Mouse (Mus musculus): ENCODE results near the gene Poll. TPM values are rescaled to one million over a fixed set of nuclear protein-coding genes. Genes with fewer than 3 reads are reported as not detected.

The Poll gene
- polyA plus RNA-seq, 1 experiment from 2014 or later, result 14.3 TPM

GRCm38 (mm10) chr19:45527382-45527781 lies 32.9 kb downstream of the Poll start:
- H3K4me1 ChIP-seq (replicated peaks; ENCODE audit: control insufficient read depth, insufficient read depth, low read length), result 0 out of 2 replicates have a peak, but pooled peaks cover 4% of the 10 kb centered on the region
- no peak overlapping the region for H3K4me2 ChIP-seq (ENCODE audit: low read length)
- no peaks in the 10 kb centered on the region for H3K27me3 ChIP-seq (replicated peaks; ENCODE audit: control insufficient read depth, insufficient read depth, low read length)
- ATAC-seq (replicated peaks; ENCODE audit: low FRiP score, low TSS enrichment, low read depth) (no peak), DNase-seq (ENCODE audit: low spot score) (no peak)
- H3K4me3 ChIP-seq (ENCODE audit: low read depth, low read length), result no peak overlapping the region
- H3K36me3 ChIP-seq (ENCODE audit: control insufficient read depth, insufficient read depth, low read length), result peaks cover 45% of the 10 kb centered on the region
- no peak overlapping the region for H3K9ac ChIP-seq (ENCODE audit: low read length)
- H3K27ac ChIP-seq (ENCODE audit: low read depth), result no peak overlapping the region
- no peaks in the 10 kb centered on the region for H3K9me3 ChIP-seq (ENCODE audit: control insufficient read depth, low read length)
- WGBS, result 78% methylated on average over 7 of the region's 7 CpGs

- DNase-seq (ENCODE audit: low spot score), result no peak
- peaks cover 62% of the 10 kb centered on the region for H3K36me3 ChIP-seq (ENCODE audit: control insufficient read depth, insufficient read depth, low read length)
- ATAC-seq (replicated peaks; ENCODE audit: low FRiP score, low TSS enrichment, low read depth), result no peak
These were observed 44.1 kb downstream of the Poll start for GRCm38 (mm10) chr19:45516264-45516663.

GRCm38 (mm10) chr19:45515341-45515740 lies 45.0 kb downstream of the Poll start:
- H3K27me3 ChIP-seq (replicated peaks; ENCODE audit: control insufficient read depth, insufficient read depth, low read length), result no peaks in the 10 kb centered on the region
- ATAC-seq (replicated peaks; ENCODE audit: low FRiP score, low TSS enrichment, low read depth), result no peak
- no peaks in the 10 kb centered on the region for H3K4me1 ChIP-seq (replicated peaks; ENCODE audit: control insufficient read depth, insufficient read depth, low read length)
- no peak overlapping the region for H3K9ac ChIP-seq (ENCODE audit: low read length)
- H3K4me3 ChIP-seq (ENCODE audit: low read depth, low read length), result no peak overlapping the region
- no peaks in the 10 kb centered on the region for H3K9me3 ChIP-seq (ENCODE audit: control insufficient read depth, low read length)
- no peak overlapping the region for H3K4me2 ChIP-seq (ENCODE audit: low read length)
- H3K27ac ChIP-seq (ENCODE audit: low read depth), result no peak overlapping the region
- DNase-seq (ENCODE audit: low spot score), result no peak
- WGBS, result 88% methylated on average over 2 of the region's 2 CpGs
- H3K36me3 ChIP-seq (ENCODE audit: control insufficient read depth, insufficient read depth, low read length), result peaks cover 62% of the 10 kb centered on the region

More at GRCm38 (mm10) chr19:45516264-45516663, 44.1 kb downstream of the Poll start:
- H3K27ac ChIP-seq (ENCODE audit: low read depth), result no peak overlapping the region
- H3K9ac ChIP-seq (ENCODE audit: low read length), result no peak overlapping the region
- no peaks in the 10 kb centered on the region for H3K4me1 ChIP-seq (replicated peaks; ENCODE audit: control insufficient read depth, insufficient read depth, low read length)
- H3K9me3 ChIP-seq (ENCODE audit: control insufficient read depth, low read length), result no peaks in the 10 kb centered on the region
- no peak overlapping the region for H3K4me2 ChIP-seq (ENCODE audit: low read length)
- 94% methylated on average over 12 of the region's 12 CpGs for WGBS
- H3K27me3 ChIP-seq (replicated peaks; ENCODE audit: control insufficient read depth, insufficient read depth, low read length), result no peaks in the 10 kb centered on the region
- no peak overlapping the region for H3K4me3 ChIP-seq (ENCODE audit: low read depth, low read length)

- Histone ChIP-seq H3K27me3 (replicated peaks; ENCODE audit: control insufficient read depth, insufficient read depth, low read length) (no peaks in the 10 kb centered on the region), H3K9ac (ENCODE audit: low read length) (no peak overlapping the region), H3K36me3 (ENCODE audit: control insufficient read depth, insufficient read depth, low read length) (peaks cover 40% of the 10 kb centered on the region), H3K4me1 (replicated peaks; ENCODE audit: control insufficient read depth, insufficient read depth, low read length) (no peaks in the 10 kb centered on the region), H3K9me3 (ENCODE audit: control insufficient read depth, low read length) (no peaks in the 10 kb centered on the region), H3K27ac (ENCODE audit: low read depth) (no peak overlapping the region), H3K4me2 (ENCODE audit: low read length) (no peak overlapping the region), H3K4me3 (ENCODE audit: low read depth, low read length) (no peak overlapping the region)
- 84% methylated on average over 4 of the region's 4 CpGs for WGBS
- DNase-seq (ENCODE audit: low spot score) (no peak), ATAC-seq (replicated peaks; ENCODE audit: low FRiP score, low TSS enrichment, low read depth) (no peak)
These were observed 48.9 kb downstream of the Poll start for GRCm38 (mm10) chr19:45511406-45511805.

- Histone ChIP-seq H3K36me3 (ENCODE audit: control insufficient read depth, insufficient read depth, low read length) (peaks cover 33% of the 10 kb centered on the region), H3K27ac (ENCODE audit: low read depth) (no peak overlapping the region), H3K9ac (ENCODE audit: low read length) (no peak overlapping the region), H3K4me2 (ENCODE audit: low read length) (no peak overlapping the region), H3K4me1 (replicated peaks; ENCODE audit: control insufficient read depth, insufficient read depth, low read length) (no peaks in the 10 kb centered on the region), H3K27me3 (replicated peaks; ENCODE audit: control insufficient read depth, insufficient read depth, low read length) (no peaks in the 10 kb centered on the region), H3K9me3 (ENCODE audit: control insufficient read depth, low read length) (no peaks in the 10 kb centered on the region), H3K4me3 (ENCODE audit: low read depth, low read length) (no peak overlapping the region)
- DNase-seq (ENCODE audit: low spot score) (no peak), ATAC-seq (replicated peaks; ENCODE audit: low FRiP score, low TSS enrichment, low read depth) (no peak)
- 78% methylated on average over 3 of the region's 3 CpGs for WGBS
These were observed 49.7 kb downstream of the Poll start for GRCm38 (mm10) chr19:45510680-45511079.

GRCm38 (mm10) chr19:45507531-45507930 lies 52.8 kb downstream of the Poll start:
- Histone ChIP-seq H3K4me1 (replicated peaks; ENCODE audit: control insufficient read depth, insufficient read depth, low read length) (no peaks in the 10 kb centered on the region), H3K9me3 (ENCODE audit: control insufficient read depth, low read length) (no peaks in the 10 kb centered on the region), H3K9ac (ENCODE audit: low read length) (no peak overlapping the region), H3K4me3 (ENCODE audit: low read depth, low read length) (no peak overlapping the region), H3K27me3 (replicated peaks; ENCODE audit: control insufficient read depth, insufficient read depth, low read length) (no peaks in the 10 kb centered on the region), H3K36me3 (ENCODE audit: control insufficient read depth, insufficient read depth, low read length) (peaks cover 10% of the 10 kb centered on the region), H3K4me2 (ENCODE audit: low read length) (no peak overlapping the region), H3K27ac (ENCODE audit: low read depth) (no peak overlapping the region)
- DNase-seq (ENCODE audit: low spot score) (no peak), ATAC-seq (replicated peaks; ENCODE audit: low FRiP score, low TSS enrichment, low read depth) (no peak)
- WGBS, result 63% methylated on average over 19 of the region's 19 CpGs

GRCm38 (mm10) chr19:45505446-45505845 lies 54.9 kb downstream of the Poll start:
- no peaks in the 10 kb centered on the region for H3K4me1 ChIP-seq (replicated peaks; ENCODE audit: control insufficient read depth, insufficient read depth, low read length)
- no peak overlapping the region for H3K4me2 ChIP-seq (ENCODE audit: low read length)
- no peak overlapping the region for H3K9ac ChIP-seq (ENCODE audit: low read length)
- no peak for DNase-seq (ENCODE audit: low spot score)
- H3K27ac ChIP-seq (ENCODE audit: low read depth), result no peak overlapping the region
- no peak overlapping the region for H3K4me3 ChIP-seq (ENCODE audit: low read depth, low read length)
- no peaks in the 10 kb centered on the region for H3K9me3 ChIP-seq (ENCODE audit: control insufficient read depth, low read length)
- peaks cover 10% of the 10 kb centered on the region for H3K36me3 ChIP-seq (ENCODE audit: control insufficient read depth, insufficient read depth, low read length)
- ATAC-seq (replicated peaks; ENCODE audit: low FRiP score, low TSS enrichment, low read depth), result no peak
- WGBS, result 84% methylated on average over 7 of the region's 7 CpGs
- no peaks in the 10 kb centered on the region for H3K27me3 ChIP-seq (replicated peaks; ENCODE audit: control insufficient read depth, insufficient read depth, low read length)

Other genes starting within 250 kb of the Poll start
- gene Btrc, start 196.8 kb downstream of the Poll start, polyA plus RNA-seq (2014; fragmentation: Nextera tagmentation; extraction: Ambion mirVana), result 38.0 and 48.0 TPM in 2 replicates
- 41.8 and 44.0 TPM in 2 replicates for gene Gm17018, start 84 bp upstream of the Poll start, polyA plus RNA-seq (2014; fragmentation: Nextera tagmentation; extraction: Ambion mirVana)
- gene Fbxw4, start 99.8 kb upstream of the Poll start, polyA plus RNA-seq (2014; fragmentation: Nextera tagmentation; extraction: Ambion mirVana), result 5.2 and 6.1 TPM in 2 replicates
- gene Fgf8, start 182.4 kb upstream of the Poll start, polyA plus RNA-seq (2014; fragmentation: Nextera tagmentation; extraction: Ambion mirVana), result not detected in 2 replicates
- gene Npm3, start 189.1 kb upstream of the Poll start, polyA plus RNA-seq (2014; fragmentation: Nextera tagmentation; extraction: Ambion mirVana), result 16.3 and 16.7 TPM in 2 replicates
- gene Mgea5, start 223.3 kb upstream of the Poll start, polyA plus RNA-seq (2014; fragmentation: Nextera tagmentation; extraction: Ambion mirVana), result 55.0 and 58.9 TPM in 2 replicates